Mouse (Mus musculus) ES-E14 (cell line): ENCODE measurements around the gene Uba7. TPM values are rescaled to one million over a fixed set of nuclear protein-coding genes. Genes with fewer than 3 reads are reported as not detected.
A peak's percentile ranks its signal among the peaks of the same experiment; 100 is the strongest.

Source experiments
- DNase-seq: peaks from one replicate; pipeline ENCODE4 v3.0.0-alpha.2; 2013; ENCODE audit warnings: low read depth, low spot score
- H3K27ac ChIP-seq: 2 replicates; pipeline ENCODE4 v1.5.1; 2012; ENCODE audit warnings: low read depth, mild to moderate bottlenecking, low read length, moderate library complexity, mixed read lengths; ENCODE audit not compliant: poor library complexity, insufficient read depth, severe bottlenecking
- H3K36me3 ChIP-seq: 2 replicates; pipeline ENCODE4 v1.6.1; 2012; ENCODE audit warnings: mild to moderate bottlenecking, low read length, moderate library complexity, mixed read lengths; ENCODE audit not compliant: control insufficient read depth, poor library complexity, insufficient read depth, severe bottlenecking
- H3K4me1 ChIP-seq, 2 experiments: fragments of 150-350 bp in 1 of 2; sonication (generic) in 1 of 2; 2 replicates each; pipeline ENCODE4 v1.6.1; 2012; ENCODE audit warnings: low read length in 2 of 2, mild to moderate bottlenecking in 1 of 2, mixed read lengths in 1 of 2; ENCODE audit not compliant: control insufficient read depth in 2 of 2, insufficient read depth in 2 of 2, poor library complexity in 1 of 2
- H3K4me3 ChIP-seq, 2 experiments: fragments of 150-350 bp in 1 of 2; sonication (generic) in 1 of 2; 2 replicates each; pipeline ENCODE4 v1.5.1; 2012; ENCODE audit warnings: low read length in 2 of 2, low read depth in 1 of 2, mild to moderate bottlenecking in 1 of 2, mixed read lengths in 1 of 2; ENCODE audit not compliant: insufficient read depth in 1 of 2, poor library complexity in 1 of 2, severe bottlenecking in 1 of 2
- H3K9ac ChIP-seq: 2 replicates; pipeline ENCODE4 v1.6.1; 2012; ENCODE audit warnings: low read depth, mild to moderate bottlenecking, low read length, mixed read lengths; ENCODE audit not compliant: poor library complexity, insufficient read depth, severe bottlenecking
- H3K9me3 ChIP-seq: fragments of 150-350 bp; sonication (generic); 2 replicates; pipeline ENCODE4 v1.6.1; 2012; ENCODE audit warnings: low read depth, mild to moderate bottlenecking, low read length; ENCODE audit not compliant: control insufficient read depth, insufficient read depth
- CHD2 ChIP-seq: IDR thresholded peaks from 2 replicates; pipeline ENCODE4 v1.6.1; 2014; ENCODE audit warnings: mild to moderate bottlenecking, low read depth, low read length, inconsistent platforms
- HCFC1 ChIP-seq: IDR thresholded peaks from 2 replicates; pipeline ENCODE4 v1.6.1; 2012; ENCODE audit warnings: low read length, inconsistent platforms, borderline replicate concordance; ENCODE audit not compliant: insufficient read depth
- MAFK ChIP-seq: IDR thresholded peaks from 2 replicates; pipeline ENCODE4 v1.6.1; 2014; ENCODE audit warnings: mild to moderate bottlenecking, low read depth, low read length, inconsistent platforms; ENCODE audit not compliant: insufficient read depth
- ZC3H11A ChIP-seq: IDR thresholded peaks from 2 replicates; pipeline ENCODE4 v1.6.1; 2012; ENCODE audit warnings: low read depth, mild to moderate bottlenecking, inconsistent platforms, low read length, borderline replicate concordance
- ZNF384 ChIP-seq: IDR thresholded peaks from 2 replicates; pipeline ENCODE4 v1.6.1; 2012; ENCODE audit warnings: low read depth, low read length, inconsistent platforms
- in situ Hi-C, 2 experiments: fragments of 600-800 bp; cut with MboI; formaldehyde crosslinking; loops; one replicate each; pipeline ENCODE4 v1.15.1; 2025; ENCODE audit warnings: low sequenced_read_pairs in 2 of 2, inconsistent platforms in 1 of 2; ENCODE audit not compliant: unreplicated experiment in 2 of 2
- total RNA-seq: library from RNA; depleted of rRNA; stranded (reverse); fragments of 300-350 nt; gene quantifications from 2 replicates; pipeline ENCODE4 v1.2.3, GENCODE M21; 2012

The Uba7 gene
- total RNA-seq, 1 experiment, result 1.0 TPM

DNA sequence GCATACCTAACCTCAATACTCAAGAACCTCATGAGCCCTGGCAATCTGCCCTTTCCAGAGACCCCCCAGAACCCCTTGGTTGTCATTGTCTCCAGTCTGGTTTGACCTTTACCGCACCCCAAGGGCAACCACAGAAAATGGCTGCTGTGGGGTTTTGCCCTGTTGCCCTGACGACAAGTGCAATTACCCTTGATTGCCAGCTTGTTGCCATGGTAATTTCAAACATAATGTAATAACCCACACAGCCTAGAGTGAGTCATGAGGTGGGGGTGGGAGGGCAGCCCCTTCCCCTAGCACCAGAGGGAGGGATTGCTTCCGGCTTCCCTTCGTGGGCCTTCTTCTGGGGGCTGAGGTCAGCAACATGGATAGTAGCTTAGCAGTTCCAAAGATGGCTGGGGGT, 43.1 kb upstream of the Uba7 start:
- Histone ChIP-seq H3K36me3 (no peaks in the 10 kb centered on the region), H3K4me3 (no peak overlapping the region), H3K4me1 (peaks cover 0 to 5% of the 10 kb centered on the region in 2 experiments; a peak in 3 of 4 replicates), H3K27ac (no peak overlapping the region), H3K9ac (no peak overlapping the region), H3K9me3 (no peaks in the 10 kb centered on the region)
- no peak for DNase-seq
- TF ChIP-seq HCFC1, result no peak
- TF ChIP-seq MAFK, result no peak
- no peak for TF ChIP-seq ZNF384
- TF ChIP-seq CHD2, result no peak
- no peak for TF ChIP-seq ZC3H11A
- in situ Hi-C loops, result no loop called here

DNA sequence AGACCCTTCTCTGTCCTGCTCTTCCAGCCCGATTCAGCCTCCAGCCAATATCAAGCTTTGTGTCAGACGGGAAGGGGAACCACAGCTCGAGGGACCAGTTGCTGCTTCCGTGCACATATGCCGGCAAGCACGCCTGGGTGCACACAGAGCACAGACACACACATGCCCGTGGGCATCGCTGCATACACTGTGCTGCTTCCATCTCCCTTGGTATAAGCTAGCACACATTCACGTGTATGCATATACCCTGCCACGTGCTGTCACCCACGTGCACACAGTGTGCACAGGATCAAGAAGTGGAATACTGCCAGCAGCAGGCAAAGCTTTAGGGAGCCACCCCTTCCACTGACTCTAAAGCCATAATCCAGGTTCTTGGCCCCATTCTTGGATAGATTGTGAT, 41.2 kb upstream of the Uba7 start:
- Histone ChIP-seq H3K9ac (no peak overlapping the region), H3K9me3 (no peaks in the 10 kb centered on the region), H3K27ac (no peak overlapping the region), H3K4me3 (no peak overlapping the region), H3K4me1 (peaks cover 0 to 7% of the 10 kb centered on the region in 2 experiments; a peak in 3 of 4 replicates), H3K36me3 (no peaks in the 10 kb centered on the region)
- no peak for DNase-seq
- TF ChIP-seq ZC3H11A (no peak), HCFC1 (no peak), MAFK (no peak), ZNF384 (no peak)
- in situ Hi-C loops, result no loop called here

DNA sequence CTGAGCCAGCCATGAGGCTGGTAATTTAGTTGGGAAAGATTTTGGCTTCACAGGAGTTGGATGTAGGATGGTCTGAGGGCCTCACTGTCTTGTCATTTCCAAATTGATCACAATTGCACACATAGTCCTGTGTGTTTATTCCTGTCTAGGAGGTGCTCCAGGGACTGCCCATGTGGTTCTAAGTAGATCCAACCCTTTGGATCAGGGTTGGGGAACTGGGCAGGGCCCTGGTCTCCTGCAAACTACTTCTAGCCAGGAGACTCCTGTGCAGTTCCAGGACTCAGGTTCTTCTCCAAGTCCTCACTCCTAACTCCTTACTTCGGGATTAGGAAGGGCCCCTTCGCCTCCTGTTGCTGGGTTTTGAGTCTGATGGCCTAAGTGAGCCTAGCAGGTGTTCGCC, 39.9 kb upstream of the Uba7 start, which contains the start of gene Camkv:
Gene Camkv, plus strand, starts transcription at position 301 of the 400 bp plus-strand sequence.
- no peaks in the 10 kb centered on the region for H3K9me3 ChIP-seq
- peaks cover 0 to 7% of the 10 kb centered on the region in 2 experiments; a peak in 3 of 4 replicates for H3K4me1 ChIP-seq
- H3K9ac ChIP-seq, result peak within 1 kb of the TSS; percentile 53
- no peak for DNase-seq
- TF ChIP-seq MAFK, result no peak
- in situ Hi-C loops, result no loop called here
- H3K27ac ChIP-seq, result no peak within 1 kb of the TSS; the same call in 1 of the 2 replicates
- H3K4me3 ChIP-seq, result peak within 1 kb of the TSS; percentile 76 to 82
- no peaks in the 10 kb centered on the region for H3K36me3 ChIP-seq

GRCm38 (mm10) chr9:107935790-107936214, 39.5 kb upstream of the Uba7 start:
- no peaks in the 10 kb centered on the region for H3K36me3 ChIP-seq
- peak overlapping the region; percentile 53 for H3K9ac ChIP-seq
- DNase-seq, result peak; percentile 56
- in situ Hi-C loops, result no loop called here
- peak overlapping the region; percentile 76 to 82 for H3K4me3 ChIP-seq
- peaks cover 0 to 7% of the 10 kb centered on the region in 2 experiments; a peak in 3 of 4 replicates for H3K4me1 ChIP-seq
- H3K27ac ChIP-seq, result no peak overlapping the region; the same call in 1 of the 2 replicates
- no peaks in the 10 kb centered on the region for H3K9me3 ChIP-seq
- TF ChIP-seq CHD2 (no peak), HCFC1 (0 out of 2 replicates have a peak, but pooled peaks have one; percentile 49)

DNA sequence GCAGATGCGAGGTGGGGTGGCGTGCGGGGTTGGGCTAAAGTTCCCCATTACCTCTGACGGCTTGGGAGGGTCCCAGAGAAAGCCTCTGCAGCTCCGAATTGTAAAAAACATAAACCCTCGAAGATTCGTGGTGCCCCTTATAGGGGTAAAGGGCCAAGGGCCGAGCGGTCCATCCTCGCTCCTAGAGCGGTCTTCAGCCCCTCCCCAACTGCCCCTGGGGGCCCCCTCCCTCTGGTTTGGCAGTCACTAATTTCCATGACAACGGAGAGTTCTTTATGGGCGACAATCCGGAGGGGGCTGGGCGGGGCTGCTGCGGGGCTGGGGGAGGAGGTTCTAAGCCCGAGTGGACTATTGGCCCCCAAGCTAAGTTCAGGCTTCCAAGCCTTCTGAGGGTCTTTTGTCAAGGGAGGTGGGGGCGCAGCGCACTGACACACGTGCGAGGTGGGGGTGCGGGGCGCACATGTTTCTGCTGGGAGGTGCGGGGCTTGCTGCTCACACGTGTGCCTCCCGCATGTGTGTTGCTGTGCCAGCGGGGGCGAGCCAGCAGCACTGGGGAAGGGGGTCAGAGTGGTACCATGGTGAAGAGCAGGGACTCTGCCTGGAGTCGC, 39.0 kb upstream of the Uba7 start:
- in situ Hi-C loops, result no loop called here

More for the DNA sequence above, 39.0 kb upstream of the Uba7 start:
- Histone ChIP-seq H3K4me3 (peak overlapping the region; percentile 76 to 82), H3K27ac (no peak overlapping the region; the same call in 1 of the 2 replicates), H3K9ac (peak overlapping the region; percentile 53), H3K9me3 (no peaks in the 10 kb centered on the region), H3K36me3 (no peaks in the 10 kb centered on the region), H3K4me1 (peaks cover 0 to 7% of the 10 kb centered on the region in 2 experiments; a peak in 3 of 4 replicates)
- no peak for DNase-seq
- no peak for TF ChIP-seq ZNF384
- no peak for TF ChIP-seq ZC3H11A
- TF ChIP-seq CHD2, result no peak
- TF ChIP-seq HCFC1, result no peak
- no peak for TF ChIP-seq MAFK
